Mouse (Mus musculus): ENCODE measurements around the gene Efnb3. TPM values are rescaled to one million over a fixed set of nuclear protein-coding genes. Genes with fewer than 3 reads are reported as not detected.

The Efnb3 gene
- 78.3 and 84.6 TPM in 2 replicates for polyA plus RNA-seq (2016; fragmentation: Nextera tagmentation; extraction: Ambion mirVana)

- WGBS, result 2% methylated on average over 46 of the region's 59 CpGs
- H3K4me2 ChIP-seq (replicated peaks), result peak within 1 kb of the TSS; percentile 97
- peak within 1 kb of the TSS; percentile 79 for H3K4me3 ChIP-seq
- H3K27me3 ChIP-seq, result peaks cover 6% of the 10 kb centered on the region; the same call in 1 of the 2 replicates
- ATAC-seq (ENCODE audit: low FRiP score, low read depth), result peak; percentile 67
- peak within 1 kb of the TSS; percentile 95 for H3K9ac ChIP-seq (replicated peaks)
- peak within 1 kb of the TSS; percentile 87 for H3K27ac ChIP-seq (replicated peaks)
- H3K36me3 ChIP-seq, result peaks cover 25% of the 10 kb centered on the region; the same call in 1 of the 2 replicates
- peaks cover 65% of the 10 kb centered on the region for H3K4me1 ChIP-seq
- H3K9me3 ChIP-seq, result no peaks in the 10 kb centered on the region
Observed at GRCm38 (mm10) chr11:69559851-69560765, at the start of gene Efnb3. Gene Efnb3, minus strand, starts transcription at chr11:69560205.

- no peak for ATAC-seq (ENCODE audit: low FRiP score, low read depth)
- no peak overlapping the region for H3K4me3 ChIP-seq
- H3K9ac ChIP-seq (replicated peaks), result no peak overlapping the region
- H3K4me1 ChIP-seq, result peaks cover 15% of the 10 kb centered on the region
- no peak overlapping the region for H3K27ac ChIP-seq (replicated peaks)
- peaks cover 4% of the 10 kb centered on the region; the same call in 1 of the 2 replicates for H3K27me3 ChIP-seq
- WGBS, result 63% methylated on average over 7 of the region's 7 CpGs
- H3K4me2 ChIP-seq (replicated peaks), result no peak overlapping the region
- H3K36me3 ChIP-seq, result no peaks in the 10 kb centered on the region
- H3K9me3 ChIP-seq, result no peaks in the 10 kb centered on the region
Observed at GRCm38 (mm10) chr11:69609416-69609815, 49.4 kb upstream of the Efnb3 start.

GRCm38 (mm10) chr11:69608525-69608924 lies 48.5 kb upstream of the Efnb3 start:
- no peak for ATAC-seq (ENCODE audit: low FRiP score, low read depth)
- no peak overlapping the region for H3K9ac ChIP-seq (replicated peaks)
- WGBS, result 84% methylated on average over 3 of the region's 3 CpGs
- no peaks in the 10 kb centered on the region for H3K36me3 ChIP-seq
- H3K27me3 ChIP-seq, result peaks cover 13% of the 10 kb centered on the region
- H3K9me3 ChIP-seq, result no peaks in the 10 kb centered on the region
- H3K4me1 ChIP-seq, result peaks cover 15% of the 10 kb centered on the region
- H3K27ac ChIP-seq (replicated peaks), result no peak overlapping the region
- H3K4me3 ChIP-seq, result no peak overlapping the region
- no peak overlapping the region for H3K4me2 ChIP-seq (replicated peaks)

GRCm38 (mm10) chr11:69606832-69607231 lies 46.8 kb upstream of the Efnb3 start:
- no peak overlapping the region for H3K27ac ChIP-seq (replicated peaks)
- H3K9ac ChIP-seq (replicated peaks), result no peak overlapping the region
- no peaks in the 10 kb centered on the region for H3K9me3 ChIP-seq
- H3K4me2 ChIP-seq (replicated peaks), result no peak overlapping the region
- ATAC-seq (ENCODE audit: low FRiP score, low read depth), result no peak
- H3K36me3 ChIP-seq, result no peaks in the 10 kb centered on the region
- peaks cover 14% of the 10 kb centered on the region for H3K27me3 ChIP-seq
- peaks cover 13% of the 10 kb centered on the region for H3K4me1 ChIP-seq
- 74% methylated on average over 2 of the region's 2 CpGs for WGBS
- H3K4me3 ChIP-seq, result no peak overlapping the region

GRCm38 (mm10) chr11:69606491-69606795 lies 46.4 kb upstream of the Efnb3 start:
- Histone ChIP-seq H3K4me2 (replicated peaks) (peak overlapping the region; percentile 100), H3K4me1 (peaks cover 13% of the 10 kb centered on the region), H3K27ac (replicated peaks) (no peak overlapping the region), H3K27me3 (peaks cover 14% of the 10 kb centered on the region), H3K4me3 (peak overlapping the region; percentile 66), H3K9ac (replicated peaks) (no peak overlapping the region), H3K9me3 (no peaks in the 10 kb centered on the region), H3K36me3 (no peaks in the 10 kb centered on the region)
- 74% methylated on average over 2 of the region's 2 CpGs for WGBS
- ATAC-seq (ENCODE audit: low FRiP score, low read depth), result 0 out of 2 replicates have a peak, but pooled peaks have one; percentile 21

- 3% methylated on average over 30 of the region's 32 CpGs for WGBS
- Histone ChIP-seq H3K9ac (replicated peaks) (peak within 1 kb of the TSS; percentile 73), H3K27ac (replicated peaks) (peak within 1 kb of the TSS; percentile 49), H3K4me1 (peaks cover 14% of the 10 kb centered on the region), H3K4me3 (peak within 1 kb of the TSS; percentile 66), H3K9me3 (no peaks in the 10 kb centered on the region), H3K36me3 (no peaks in the 10 kb centered on the region), H3K4me2 (replicated peaks) (peak within 1 kb of the TSS; percentile 100), H3K27me3 (peaks cover 14% of the 10 kb centered on the region)
- peak; percentile 83 for ATAC-seq (ENCODE audit: low FRiP score, low read depth)
Observed at GRCm38 (mm10) chr11:69605726-69606490, 45.9 kb upstream of the Efnb3 start, which contains the start of gene Atp1b2. Gene Atp1b2, minus strand, starts transcription at chr11:69605942.

- H3K27me3 ChIP-seq, result peaks cover 14% of the 10 kb centered on the region
- no peaks in the 10 kb centered on the region for H3K36me3 ChIP-seq
- H3K9ac ChIP-seq (replicated peaks), result peak overlapping the region; percentile 73
- under 1% methylated on average over 70 of the region's 73 CpGs for WGBS
- H3K4me2 ChIP-seq (replicated peaks), result peak overlapping the region; percentile 100
- H3K4me1 ChIP-seq, result peaks cover 23% of the 10 kb centered on the region
- peak overlapping the region; percentile 49 for H3K27ac ChIP-seq (replicated peaks)
- H3K9me3 ChIP-seq, result no peaks in the 10 kb centered on the region
- peak; percentile 34; the same call in 1 of the 2 replicates for ATAC-seq (ENCODE audit: low FRiP score, low read depth)
- H3K4me3 ChIP-seq, result peak overlapping the region; percentile 66
Observed at GRCm38 (mm10) chr11:69604795-69605664, 45.0 kb upstream of the Efnb3 start.

GRCm38 (mm10) chr11:69604347-69604746 lies 44.3 kb upstream of the Efnb3 start:
- Histone ChIP-seq H3K4me1 (peaks cover 29% of the 10 kb centered on the region), H3K27ac (replicated peaks) (no peak overlapping the region; the same call in 1 of the 2 replicates), H3K4me2 (replicated peaks) (peak overlapping the region; percentile 100), H3K9ac (replicated peaks) (peak overlapping the region; percentile 73), H3K36me3 (no peaks in the 10 kb centered on the region), H3K4me3 (peak overlapping the region; percentile 66), H3K9me3 (no peaks in the 10 kb centered on the region), H3K27me3 (peaks cover 14% of the 10 kb centered on the region)
- 63% methylated on average over 3 of the region's 3 CpGs for WGBS
- no peak for ATAC-seq (ENCODE audit: low FRiP score, low read depth)

- ATAC-seq (ENCODE audit: low FRiP score, low read depth), result no peak
- H3K9ac ChIP-seq (replicated peaks), result no peak overlapping the region
- 86% methylated on average over 8 of the region's 8 CpGs for WGBS
- no peak overlapping the region for H3K27ac ChIP-seq (replicated peaks)
- peak overlapping the region; percentile 100; the same call in 1 of the 2 replicates for H3K4me2 ChIP-seq (replicated peaks)
- H3K4me1 ChIP-seq, result peaks cover 30% of the 10 kb centered on the region
- no peaks in the 10 kb centered on the region for H3K9me3 ChIP-seq
- H3K27me3 ChIP-seq, result peaks cover 10% of the 10 kb centered on the region
- H3K36me3 ChIP-seq, result no peaks in the 10 kb centered on the region
- no peak overlapping the region for H3K4me3 ChIP-seq
Observed at GRCm38 (mm10) chr11:69603516-69603915, 43.5 kb upstream of the Efnb3 start.

- 86% methylated on average over 3 of the region's 3 CpGs for WGBS
- Histone ChIP-seq H3K27me3 (peaks cover 10% of the 10 kb centered on the region), H3K27ac (replicated peaks) (no peak overlapping the region), H3K4me1 (peaks cover 30% of the 10 kb centered on the region), H3K4me3 (no peak overlapping the region), H3K9me3 (no peaks in the 10 kb centered on the region), H3K9ac (replicated peaks) (no peak overlapping the region), H3K4me2 (replicated peaks) (no peak overlapping the region), H3K36me3 (no peaks in the 10 kb centered on the region)
- ATAC-seq (ENCODE audit: low FRiP score, low read depth), result no peak
Observed at GRCm38 (mm10) chr11:69601768-69602167, 41.8 kb upstream of the Efnb3 start.

GRCm38 (mm10) chr11:69600098-69600497 lies 40.1 kb upstream of the Efnb3 start:
- H3K4me2 ChIP-seq (replicated peaks), result peak overlapping the region; percentile 29
- 2% methylated on average over 6 of the region's 6 CpGs for WGBS
- no peaks in the 10 kb centered on the region for H3K36me3 ChIP-seq
- H3K9ac ChIP-seq (replicated peaks), result no peak overlapping the region
- H3K4me3 ChIP-seq, result no peak overlapping the region
- no peak for ATAC-seq (ENCODE audit: low FRiP score, low read depth)
- H3K27ac ChIP-seq (replicated peaks), result peak overlapping the region; percentile 36
- H3K9me3 ChIP-seq, result no peaks in the 10 kb centered on the region
- peaks cover 10% of the 10 kb centered on the region for H3K27me3 ChIP-seq
- peaks cover 26% of the 10 kb centered on the region for H3K4me1 ChIP-seq

Measured in midbrain, embryonic 12.5 days (tissue).